Mouse (Mus musculus) limb, embryonic 14.5 days (tissue): ENCODE data around the gene Gm37240. TPM values are rescaled to one million over a fixed set of nuclear protein-coding genes. Genes with fewer than 3 reads are reported as not detected.

Experiments
- ATAC-seq: fragments of 200-750 bp; cut with Nextera tagmentation; 2 replicates; pipeline ENCODE4 v1.8.0; 2017; ENCODE audit warnings: low read depth, moderate number of reproducible peaks, moderate TSS enrichment; ENCODE audit not compliant: low FRiP score
- DNase-seq: peaks from one replicate; pipeline ENCODE4 v3.0.0-alpha.2; 2015; ENCODE audit warnings: low spot score
- H3K27ac ChIP-seq: fragments of 300-500 bp; sonication (generic); replicated peaks from 2 replicates; pipeline ENCODE4 v1.5.1; 2014; ENCODE audit warnings: low read depth, mild to moderate bottlenecking, low read length, moderate library complexity, mixed read lengths
- H3K27me3 ChIP-seq: fragments of 300-500 bp; sonication (generic); 2 replicates; pipeline ENCODE4 v1.6.1; 2014; ENCODE audit warnings: low read length, mixed read lengths; ENCODE audit not compliant: control insufficient read depth, insufficient read depth
- H3K36me3 ChIP-seq: fragments of 300-500 bp; sonication (generic); 2 replicates; pipeline ENCODE4 v1.6.1; 2014; ENCODE audit warnings: mild to moderate bottlenecking, low read length, moderate library complexity, mixed read lengths; ENCODE audit not compliant: control insufficient read depth, insufficient read depth
- H3K4me1 ChIP-seq: fragments of 300-500 bp; sonication (generic); 2 replicates; pipeline ENCODE4 v1.6.1; 2014; ENCODE audit warnings: antibody characterized with exemption, low read length, mixed read lengths; ENCODE audit not compliant: control insufficient read depth, insufficient read depth
- H3K4me2 ChIP-seq: fragments of 300-500 bp; sonication (generic); replicated peaks from 2 replicates; pipeline ENCODE4 v1.6.1; 2014; ENCODE audit warnings: low read depth, mild to moderate bottlenecking, low read length, moderate library complexity; ENCODE audit not compliant: severe bottlenecking
- H3K4me3 ChIP-seq: fragments of 300-500 bp; sonication (generic); replicated peaks from 2 replicates; pipeline ENCODE4 v1.5.1; 2014; ENCODE audit warnings: low read length
- H3K9ac ChIP-seq: fragments of 300-500 bp; sonication (generic); 2 replicates; pipeline ENCODE4 v1.6.1; 2014; ENCODE audit warnings: mild to moderate bottlenecking, low read depth, low read length, moderate library complexity; ENCODE audit not compliant: severe bottlenecking
- H3K9me3 ChIP-seq: fragments of 300-500 bp; sonication (generic); 2 replicates; pipeline ENCODE4 v1.6.1; 2016; ENCODE audit warnings: low read length; ENCODE audit not compliant: control insufficient read depth
- POLR2A ChIP-seq: fragments of 200-500 bp; IDR thresholded peaks from 2 replicates; pipeline ENCODE4 v1.8.0; 2012; ENCODE audit warnings: inconsistent platforms, mild to moderate bottlenecking, moderate library complexity, borderline replicate concordance; ENCODE audit not compliant: insufficient read depth, insufficient read length; ENCODE audit errors: extremely low read depth
- WGBS: fragments of 180-500 bp; shearing (Covaris S2); extraction: QIAGEN DNeasy Blood & Tissue Kit; methylation state at CpG from one replicate; pipeline ENCODE4 v1.1.7; 2014; 5-methylcytosine and 5-hydroxymethylcytosine counted together
- polyA plus RNA-seq, 2 experiments: library from polyadenylated mRNA; depleted of rRNA in 1 of 2; stranded (reverse) in 1 of 2; unstranded in 1 of 2; fragments of >200 nt; fragmentation: Nextera tagmentation in 1 of 2; extraction: Ambion mirVana in 1 of 2; gene quantifications; 2 replicates each; pipeline versions ENCODE4 v1.2.1 to v1.2.3; 2012 to 2014

Gm37240 gene
- polyA plus RNA-seq, 2 experiments, result 2.0 to 13.4 TPM

GRCm38 (mm10) chr3:84638858-84639257 lies 1248.5 kb downstream of the Gm37240 start:
- DNase-seq (no peak), ATAC-seq (no peak)
- no peaks in the 10 kb centered on the region for H3K4me1 ChIP-seq
- H3K9me3 ChIP-seq, result no peaks in the 10 kb centered on the region
- no peak overlapping the region for H3K4me3 ChIP-seq
- H3K36me3 ChIP-seq, result no peaks in the 10 kb centered on the region
- H3K9ac ChIP-seq, result no peak overlapping the region
- no peak overlapping the region for H3K4me2 ChIP-seq
- 79% methylated on average over 4 of the region's 4 CpGs for WGBS
- TF ChIP-seq POLR2A, result no peak
- H3K27ac ChIP-seq, result no peak overlapping the region
- no peaks in the 10 kb centered on the region for H3K27me3 ChIP-seq

GRCm38 (mm10) chr3:84637890-84638578 lies 1249.3 kb downstream of the Gm37240 start:
- DNase-seq (peak; percentile 33), ATAC-seq (no peak)
- H3K4me3 ChIP-seq, result no peak overlapping the region
- no peak for TF ChIP-seq POLR2A
- H3K27me3 ChIP-seq, result no peaks in the 10 kb centered on the region
- H3K9me3 ChIP-seq, result no peaks in the 10 kb centered on the region
- no peak overlapping the region for H3K27ac ChIP-seq
- 56% methylated on average over 12 of the region's 12 CpGs for WGBS
- H3K9ac ChIP-seq, result no peak overlapping the region
- H3K36me3 ChIP-seq, result no peaks in the 10 kb centered on the region
- H3K4me2 ChIP-seq, result no peak overlapping the region
- H3K4me1 ChIP-seq, result no peaks in the 10 kb centered on the region

GRCm38 (mm10) chr3:84637095-84637494 lies 1250.2 kb downstream of the Gm37240 start:
- no peak for DNase-seq
- no peak overlapping the region for H3K4me2 ChIP-seq
- no peak for TF ChIP-seq POLR2A
- no peaks in the 10 kb centered on the region for H3K9me3 ChIP-seq
- no peak overlapping the region for H3K27ac ChIP-seq
- no peaks in the 10 kb centered on the region for H3K27me3 ChIP-seq
- no peaks in the 10 kb centered on the region for H3K4me1 ChIP-seq
- no peak overlapping the region for H3K4me3 ChIP-seq
- WGBS, result 84% methylated on average over 6 of the region's 6 CpGs
- H3K9ac ChIP-seq, result no peak overlapping the region
- no peak for ATAC-seq
- H3K36me3 ChIP-seq, result no peaks in the 10 kb centered on the region

GRCm38 (mm10) chr3:84631586-84631985 lies 1255.7 kb downstream of the Gm37240 start:
- no peak overlapping the region for H3K27ac ChIP-seq
- no peak for ATAC-seq
- H3K9me3 ChIP-seq, result no peaks in the 10 kb centered on the region
- no peak overlapping the region for H3K9ac ChIP-seq
- H3K27me3 ChIP-seq, result no peaks in the 10 kb centered on the region
- no peak overlapping the region for H3K4me2 ChIP-seq
- no peaks in the 10 kb centered on the region for H3K4me1 ChIP-seq
- WGBS, result 93% methylated on average over 9 of the region's 9 CpGs
- H3K4me3 ChIP-seq, result no peak overlapping the region
- no peak for DNase-seq
- no peak for TF ChIP-seq POLR2A
- H3K36me3 ChIP-seq, result no peaks in the 10 kb centered on the region

- no peak for TF ChIP-seq POLR2A
- Histone ChIP-seq H3K4me3 (no peak overlapping the region), H3K27me3 (no peaks in the 10 kb centered on the region), H3K27ac (no peak overlapping the region), H3K36me3 (no peaks in the 10 kb centered on the region), H3K4me1 (no peaks in the 10 kb centered on the region), H3K4me2 (no peak overlapping the region), H3K9me3 (no peaks in the 10 kb centered on the region), H3K9ac (no peak overlapping the region)
- DNase-seq (no peak), ATAC-seq (no peak)
- 26% methylated on average over 3 of the region's 3 CpGs for WGBS
Observed at GRCm38 (mm10) chr3:84622026-84622425, 1265.3 kb downstream of the Gm37240 start.
